Mouse (Mus musculus) hindbrain, embryonic 11.5 days (tissue): ENCODE results near the gene Tmem151a. TPM values are rescaled to one million over a fixed set of nuclear protein-coding genes. Genes with fewer than 3 reads are reported as not detected.

Source experiments
- ATAC-seq: fragments of 200-750 bp; cut with Nextera tagmentation; 2 replicates; pipeline ENCODE4 v1.8.0; 2017; ENCODE audit warnings: mild to moderate bottlenecking, moderate TSS enrichment, moderate library complexity; ENCODE audit not compliant: low FRiP score
- DNase-seq: peaks from one replicate; pipeline ENCODE4 v3.0.0-alpha.2; 2015; ENCODE audit warnings: low spot score
- H3K27ac ChIP-seq: fragments of 300-500 bp; sonication (generic); 2 replicates; pipeline ENCODE4 v1.5.1; 2014; ENCODE audit warnings: mild to moderate bottlenecking, low read depth, low read length
- H3K27me3 ChIP-seq: fragments of 300-500 bp; sonication (generic); 2 replicates; pipeline ENCODE4 v1.6.1; 2014; ENCODE audit warnings: mild to moderate bottlenecking, low read length, moderate library complexity, mixed read lengths; ENCODE audit not compliant: control insufficient read depth, insufficient read depth
- H3K36me3 ChIP-seq: fragments of 300-500 bp; sonication (generic); 2 replicates; pipeline ENCODE4 v1.6.1; 2014; ENCODE audit warnings: mild to moderate bottlenecking, low read length, moderate library complexity, mixed read lengths; ENCODE audit not compliant: control insufficient read depth, insufficient read depth
- H3K4me1 ChIP-seq: fragments of 300-500 bp; sonication (generic); replicated peaks from 2 replicates; pipeline ENCODE4 v1.6.1; 2014; ENCODE audit warnings: low read length, mixed read lengths; ENCODE audit not compliant: control insufficient read depth, insufficient read depth
- H3K4me2 ChIP-seq: fragments of 300-500 bp; sonication (generic); replicated peaks from 2 replicates; pipeline ENCODE4 v1.6.1; 2014; ENCODE audit warnings: mild to moderate bottlenecking, low read depth, low read length
- H3K4me3 ChIP-seq: fragments of 300-500 bp; sonication (generic); 2 replicates; pipeline ENCODE4 v1.5.1; 2014; ENCODE audit warnings: low read depth, low read length
- H3K9ac ChIP-seq: fragments of 300-500 bp; sonication (generic); 2 replicates; pipeline ENCODE4 v1.6.1; 2014; ENCODE audit warnings: low read depth, low read length
- H3K9me3 ChIP-seq: fragments of 300-500 bp; sonication (generic); 2 replicates; pipeline ENCODE4 v1.6.1; 2016; ENCODE audit warnings: low read length; ENCODE audit not compliant: control insufficient read depth
- WGBS: fragments of 180-500 bp; shearing (Covaris S2); extraction: QIAGEN DNeasy Blood & Tissue Kit; methylation state at CpG from one replicate; pipeline ENCODE4 v1.1.7; 2014; 5-methylcytosine and 5-hydroxymethylcytosine counted together
- polyA plus RNA-seq: library from polyadenylated mRNA; unstranded; fragments of >200 nt; fragmentation: Nextera tagmentation; extraction: Ambion mirVana; gene quantifications from 2 replicates; pipeline ENCODE4 v1.2.1, GENCODE M21; 2014

Gene Tmem151a
- 1.6 and 1.8 TPM in 2 replicates for polyA plus RNA-seq

- Histone ChIP-seq H3K9me3 (no peaks in the 10 kb centered on the region), H3K27me3 (peaks cover 53% of the 10 kb centered on the region), H3K4me3 (peak within 1 kb of the TSS; percentile 40), H3K27ac (no peak within 1 kb of the TSS), H3K4me2 (peak within 1 kb of the TSS; percentile 83), H3K36me3 (no peaks in the 10 kb centered on the region), H3K9ac (peak within 1 kb of the TSS; percentile 40), H3K4me1 (peaks cover 7% of the 10 kb centered on the region)
- ATAC-seq (no peak), DNase-seq (peak; percentile 32)
- WGBS = 1% methylated on average over 54 of the region's 69 CpGs
These were observed at the start of gene Tmem151a for GRCm38 (mm10) chr19:5085145-5085863. Gene Tmem151a, minus strand, starts transcription at chr19:5085531.

- H3K36me3 ChIP-seq = no peaks in the 10 kb centered on the region
- WGBS = 83% methylated on average over 4 of the region's 4 CpGs
- ATAC-seq = no peak
- H3K27ac ChIP-seq = no peak overlapping the region
- H3K9ac ChIP-seq = no peak overlapping the region
- no peaks in the 10 kb centered on the region for H3K27me3 ChIP-seq
- H3K9me3 ChIP-seq = no peaks in the 10 kb centered on the region
- H3K4me2 ChIP-seq = no peak overlapping the region
- no peak overlapping the region for H3K4me3 ChIP-seq
- no peaks in the 10 kb centered on the region for H3K4me1 ChIP-seq
- DNase-seq = no peak
These were observed 45.9 kb upstream of the Tmem151a start for GRCm38 (mm10) chr19:5131237-5131636.

GRCm38 (mm10) chr19:5129770-5130169, 44.4 kb upstream of the Tmem151a start:
- Histone ChIP-seq H3K9me3 (no peaks in the 10 kb centered on the region), H3K9ac (no peak overlapping the region), H3K27ac (no peak overlapping the region), H3K36me3 (no peaks in the 10 kb centered on the region), H3K27me3 (no peaks in the 10 kb centered on the region), H3K4me3 (no peak overlapping the region), H3K4me2 (no peak overlapping the region), H3K4me1 (no peaks in the 10 kb centered on the region)
- 57% methylated on average over 1 of the region's 1 CpGs for WGBS
- DNase-seq (no peak), ATAC-seq (no peak)

- Histone ChIP-seq H3K4me2 (no peak overlapping the region), H3K27me3 (no peaks in the 10 kb centered on the region), H3K4me1 (no peaks in the 10 kb centered on the region), H3K9me3 (no peaks in the 10 kb centered on the region), H3K9ac (no peak overlapping the region), H3K36me3 (no peaks in the 10 kb centered on the region), H3K27ac (no peak overlapping the region), H3K4me3 (no peak overlapping the region)
- WGBS = 81% methylated on average over 7 of the region's 7 CpGs
- no peak for ATAC-seq
- no peak for DNase-seq
These were observed 38.8 kb upstream of the Tmem151a start for GRCm38 (mm10) chr19:5124055-5124614.

- H3K4me1 ChIP-seq = no peaks in the 10 kb centered on the region
- H3K27ac ChIP-seq = no peak overlapping the region
- no peak overlapping the region for H3K9ac ChIP-seq
- H3K36me3 ChIP-seq = no peaks in the 10 kb centered on the region
- H3K9me3 ChIP-seq = no peaks in the 10 kb centered on the region
- DNase-seq (no peak), ATAC-seq (no peak)
- no peaks in the 10 kb centered on the region for H3K27me3 ChIP-seq
- WGBS = 86% methylated on average over 3 of the region's 3 CpGs
- H3K4me2 ChIP-seq = no peak overlapping the region
- no peak overlapping the region for H3K4me3 ChIP-seq
These were observed 37.9 kb upstream of the Tmem151a start for GRCm38 (mm10) chr19:5123241-5123640.

- Histone ChIP-seq H3K27ac (no peak overlapping the region), H3K4me3 (no peak overlapping the region), H3K36me3 (no peaks in the 10 kb centered on the region), H3K4me1 (no peaks in the 10 kb centered on the region), H3K4me2 (no peak overlapping the region), H3K9ac (no peak overlapping the region), H3K9me3 (no peaks in the 10 kb centered on the region), H3K27me3 (no peaks in the 10 kb centered on the region)
- WGBS = 79% methylated on average over 10 of the region's 10 CpGs
- no peak for DNase-seq
- no peak for ATAC-seq
These were observed 37.2 kb upstream of the Tmem151a start for GRCm38 (mm10) chr19:5122492-5122891.

- H3K4me3 ChIP-seq = peak within 1 kb of the TSS; percentile 93
- 2% methylated on average over 18 of the region's 18 CpGs for WGBS
- H3K9me3 ChIP-seq = no peaks in the 10 kb centered on the region
- peaks cover 3% of the 10 kb centered on the region; the same call in 1 of the 2 replicates for H3K36me3 ChIP-seq
- no peaks in the 10 kb centered on the region for H3K27me3 ChIP-seq
- peak within 1 kb of the TSS; percentile 82 for H3K9ac ChIP-seq
- peak within 1 kb of the TSS; percentile 81 for H3K4me2 ChIP-seq
- peak within 1 kb of the TSS; percentile 89 for H3K27ac ChIP-seq
- H3K4me1 ChIP-seq = peaks cover 5% of the 10 kb centered on the region
- no peak for DNase-seq
- ATAC-seq = peak; percentile 91
These were observed 33.0 kb upstream of the Tmem151a start, which contains the start of gene Klc2 for GRCm38 (mm10) chr19:5118384-5118698. Gene Klc2, minus strand, starts transcription at chr19:5118560.

GRCm38 (mm10) chr19:5117494-5118383, 32.4 kb upstream of the Tmem151a start:
- peaks cover 3% of the 10 kb centered on the region; the same call in 1 of the 2 replicates for H3K36me3 ChIP-seq
- peaks cover 5% of the 10 kb centered on the region for H3K4me1 ChIP-seq
- peak overlapping the region; percentile 81 for H3K4me2 ChIP-seq
- DNase-seq (peak; percentile 95), ATAC-seq (peak; percentile 91)
- H3K27me3 ChIP-seq = no peaks in the 10 kb centered on the region
- H3K9me3 ChIP-seq = no peaks in the 10 kb centered on the region
- H3K27ac ChIP-seq = peak overlapping the region; percentile 89
- peak overlapping the region; percentile 93 for H3K4me3 ChIP-seq
- under 1% methylated on average over 82 of the region's 83 CpGs for WGBS
- H3K9ac ChIP-seq = peak overlapping the region; percentile 82
